Comparison of ENCODE assay signal across 8 mouse cellular contexts in genomic region chr16:74411481-74412251, GRCm38 (mm10). TPM values are rescaled to one million over a fixed set of nuclear protein-coding genes. Genes with fewer than 3 reads are reported as not detected.
DNase-seq lines count a peak whose midpoint lies in the region; ATAC-seq and TF ChIP-seq lines count a peak whose summit lies in the region.

Robo2 (minus strand) TSS chr16:74411825.

- no peaks in the 10 kb centered on the region for H3K4me1 ChIP-seq in hindbrain, embryonic 14.5 days (replicated peaks; ENCODE audit: control insufficient read depth, insufficient read depth, low read length)
- peaks cover 7% of the 10 kb centered on the region; the same call in 1 of the 2 replicates for H3K4me1 ChIP-seq in lung, postnatal 0 days (ENCODE audit: insufficient read depth, low read depth, low read length)

- no peaks in the 10 kb centered on the region for H3K9me3 ChIP-seq in hindbrain, embryonic 14.5 days (ENCODE audit: control insufficient read depth, low read length)
- no peaks in the 10 kb centered on the region for H3K9me3 ChIP-seq in lung, postnatal 0 days (ENCODE audit: low read length)

- TF ChIP-seq EP300 in lung, postnatal 0 days (IDR thresholded peaks at IDR 0.05) = no peak

- peak; percentile 62 for ATAC-seq in common myeloid progenitor, adult 5-6 weeks (replicated peaks; ENCODE audit: low read depth, poor library complexity, severe bottlenecking)
- ATAC-seq in hindbrain, embryonic 14.5 days (ENCODE audit: low FRiP score) = peak; percentile 88
- peak; percentile 82 for ATAC-seq in lung, postnatal 0 days

- H3K4me3 ChIP-seq in gastrocnemius, adult 2 months = peak within 1 kb of the TSS; percentile 67
- H3K4me3 ChIP-seq in hindbrain, embryonic 14.5 days (replicated peaks; ENCODE audit: low read length) = peak within 1 kb of the TSS; percentile 72
- H3K4me3 ChIP-seq in lung, postnatal 0 days (ENCODE audit: low read depth, low read length) = peak within 1 kb of the TSS; percentile 47

- H3K4me2 ChIP-seq in hindbrain, embryonic 14.5 days (replicated peaks) = peak within 1 kb of the TSS; percentile 94
- H3K4me2 ChIP-seq in lung, postnatal 0 days (replicated peaks; ENCODE audit: low read depth, low read length) = peak within 1 kb of the TSS; percentile 65

- no peaks in the 10 kb centered on the region for H3K27me3 ChIP-seq in hindbrain, embryonic 14.5 days (ENCODE audit: control insufficient read depth, insufficient read depth, low read length)
- H3K27me3 ChIP-seq in lung, postnatal 0 days (replicated peaks; ENCODE audit: insufficient read depth, low read length) = no peaks in the 10 kb centered on the region

- intact Hi-C loops in gastrocnemius, adult 2 months (cut with DNase I) = loop anchor here (5.0 kb wide), 1 partner anchor 1314 kb away; no protein-coding TSS in a partner anchor

- TF ChIP-seq CTCF in gastrocnemius, adult 2 months (IDR thresholded peaks at IDR 0.05) = no peak
- TF ChIP-seq CTCF in lung, postnatal 0 days (IDR thresholded peaks at IDR 0.05) = no peak

- H3K9ac ChIP-seq in hindbrain, embryonic 14.5 days = peak within 1 kb of the TSS; percentile 79
- H3K9ac ChIP-seq in lung, postnatal 0 days (replicated peaks; ENCODE audit: low read depth) = no peak within 1 kb of the TSS

- DNase-seq in adrenal gland, adult 18-20 months (ENCODE audit: low spot score in 2 of 2) = peak; percentile 19 to 22
- DNase-seq in gastrocnemius, adult 2 months = peak; percentile 61
- peak; percentile 64 for DNase-seq in hindbrain, embryonic 14.5 days (ENCODE audit: low spot score)
- peak; percentile 55 for DNase-seq in left cerebral cortex, adult 11 months (ENCODE audit: low spot score)
- DNase-seq in lung, postnatal 0 days (ENCODE audit: low spot score) = peak; percentile 71
- DNase-seq in ovary, postnatal 36 days (ENCODE audit: low spot score) = peak; percentile 65
- DNase-seq in c-Kit-positive CD71-positive TER-119-positive erythroid progenitor cells, embryonic 14.5 days (ENCODE audit: low spot score) = no peak

- WGBS in hindbrain, embryonic 14.5 days = under 1% methylated on average over 40 of the region's 43 CpGs
- WGBS in lung, postnatal 0 days = under 1% methylated on average over 31 of the region's 43 CpGs

- 0 out of 2 replicates have a peak within 1 kb of the TSS, but pooled peaks have one; percentile 20 for H3K27ac ChIP-seq in gastrocnemius, adult 2 months
- peak within 1 kb of the TSS; percentile 96 for H3K27ac ChIP-seq in hindbrain, embryonic 14.5 days
- 0 out of 2 replicates have a peak within 1 kb of the TSS, but pooled peaks have one; percentile 8 for H3K27ac ChIP-seq in lung, postnatal 0 days (ENCODE audit: low read length)

- H3K36me3 ChIP-seq in hindbrain, embryonic 14.5 days (replicated peaks; ENCODE audit: control insufficient read depth, insufficient read depth) = no peaks in the 10 kb centered on the region
- H3K36me3 ChIP-seq in lung, postnatal 0 days (ENCODE audit: insufficient read depth, low read length) = no peaks in the 10 kb centered on the region

RNA-seq across cellular contexts. Expression of gene Robo2, which starts in this region (rescaled TPM):
- 1 to 10 TPM; 3.8 to 4.1 TPM for total RNA-seq in adrenal gland, adult 18-20 months (2021)
- total RNA-seq in common myeloid progenitor, adult 5-6 weeks (2017) = not detected in 2 replicates
- 1 to 10 TPM in 1 of 2 experiments, under 1 TPM in 1; 0.23 to 1.0 TPM for total RNA-seq in gastrocnemius, adult 2 months (2021)
- polyA plus RNA-seq in hindbrain, embryonic 14.5 days (2014; fragmentation: Nextera tagmentation; extraction: Ambion mirVana) = 113 and 121 TPM in 2 replicates
- polyA plus RNA-seq in lung, postnatal 0 days (2015; fragmentation: Nextera tagmentation; extraction: Ambion mirVana) = 13.3 and 19.9 TPM in 2 replicates

Comparison
In these comparisons a context has a peak if more than half of its experiments do, and no peak if none do; other contexts are left out.
1. Peak in ATAC-seq in common myeloid progenitor, adult 5-6 weeks; RNA of the gene not detected or under 1 TPM.
2. H3K27ac ChIP-seq: peak in every context shown above with its lines; median percentile 96 in hindbrain, embryonic 14.5 days; 20 in gastrocnemius, adult 2 months; 8 in lung, postnatal 0 days.